Mouse (Mus musculus) embryonic fibroblast, embryonic 13.5 days (primary cell): ENCODE measurements around the gene Spout1. TPM values are rescaled to one million over a fixed set of nuclear protein-coding genes. Genes with fewer than 3 reads are reported as not detected.

ENCODE experiments used
- H3K27ac ChIP-seq: 2 replicates; pipeline ENCODE4 v1.5.1; 2012; ENCODE audit warnings: low read length, control low read depth, inconsistent platforms; ENCODE audit not compliant: insufficient read depth
- H3K4me1 ChIP-seq: 2 replicates; pipeline ENCODE4 v1.6.1; 2011; ENCODE audit warnings: low read length; ENCODE audit not compliant: control insufficient read depth, insufficient read depth
- H3K4me3 ChIP-seq: 2 replicates; pipeline ENCODE4 v1.5.1; 2011; ENCODE audit warnings: mild to moderate bottlenecking, control low read depth, low read length; ENCODE audit not compliant: insufficient read depth
- CTCF ChIP-seq: IDR thresholded peaks from 2 replicates; pipeline ENCODE4 v1.5.1; 2011; ENCODE audit warnings: mild to moderate bottlenecking, control low read depth, low read length, moderate library complexity, borderline replicate concordance; ENCODE audit not compliant: insufficient read depth
- POLR2A ChIP-seq: IDR thresholded peaks from 2 replicates; pipeline ENCODE4 v1.6.1; 2011; ENCODE audit warnings: low read depth, mild to moderate bottlenecking, control low read depth, low read length, moderate library complexity
- polyA plus RNA-seq: library from polyadenylated mRNA; stranded (reverse); fragments of >200 nt; gene quantifications from 2 replicates; pipeline ENCODE4 v1.2.4, GENCODE M21; 2011; ENCODE audit warnings: low read depth; ENCODE audit not compliant: missing spikeins, insufficient read length

Spout1 gene
- polyA plus RNA-seq, 1 experiment = 22.8 TPM

GRCm38 (mm10) chr2:30205629-30206357, 27.5 kb upstream of the Spout1 start, which contains the start of gene Kyat1:
TSS of gene Kyat1 (minus strand) at chr2:30205847.
- H3K4me3 ChIP-seq = peak within 1 kb of the TSS; percentile 68
- H3K4me1 ChIP-seq = no peaks in the 10 kb centered on the region
- TF ChIP-seq POLR2A (peak; percentile 80), CTCF (no peak)
- H3K27ac ChIP-seq = no peak within 1 kb of the TSS

DNA sequence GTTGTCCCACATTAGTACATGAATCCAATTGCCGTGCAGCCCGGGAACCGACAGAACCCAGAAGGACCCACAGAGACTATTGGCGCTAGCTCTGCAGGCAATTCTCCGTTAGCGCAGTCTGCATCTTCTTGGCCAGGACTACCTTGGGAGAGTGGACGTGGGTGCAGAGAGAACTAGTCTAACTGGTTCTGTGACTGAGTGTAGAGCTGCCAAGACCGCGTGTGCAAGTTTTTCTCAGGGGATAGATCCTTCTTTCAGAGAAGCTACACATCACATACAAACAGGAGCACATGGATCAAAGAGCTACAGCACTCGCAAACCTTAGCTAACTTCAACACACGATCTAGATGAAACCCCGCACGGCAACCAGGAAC, 27.0 kb upstream of the Spout1 start:
- TF ChIP-seq POLR2A = no peak
- TF ChIP-seq CTCF = no peak
- no peak overlapping the region for H3K27ac ChIP-seq
- H3K4me3 ChIP-seq = peak overlapping the region; percentile 68
- H3K4me1 ChIP-seq = no peaks in the 10 kb centered on the region

- TF ChIP-seq CTCF = no peak
- TF ChIP-seq POLR2A = no peak
- no peak overlapping the region for H3K27ac ChIP-seq
- H3K4me1 ChIP-seq = peaks cover 2% of the 10 kb centered on the region; the same call in 1 of the 2 replicates
- H3K4me3 ChIP-seq = no peak overlapping the region
Measured at GRCm38 (mm10) chr2:30203439-30203838, 25.2 kb upstream of the Spout1 start.

DNA sequence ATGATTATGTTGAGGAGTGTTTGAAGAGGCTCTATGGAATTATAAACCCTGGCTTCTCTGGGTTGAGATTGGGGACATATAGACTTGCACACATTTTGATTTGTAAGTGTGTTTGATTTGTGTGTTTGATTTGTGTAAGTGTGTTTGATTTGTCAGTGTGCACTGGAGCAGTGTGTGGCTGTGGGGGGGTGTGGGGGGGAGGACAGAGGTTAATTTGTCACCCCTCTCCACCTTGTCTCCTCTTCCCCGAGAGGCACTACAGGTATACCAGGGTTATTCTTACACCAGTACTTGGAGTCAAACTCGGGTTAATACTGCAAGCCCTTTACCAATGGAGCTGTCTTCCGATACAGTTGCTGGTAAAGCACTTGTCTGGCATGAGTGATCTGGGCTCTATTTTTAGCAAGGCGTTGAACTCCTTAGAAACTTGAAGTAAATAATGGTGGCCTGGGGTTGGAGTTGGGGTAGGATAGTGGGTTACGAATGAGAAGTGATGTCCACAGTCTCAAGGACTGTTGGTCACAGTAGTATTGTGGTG, 22.2 kb upstream of the Spout1 start:
- no peak for TF ChIP-seq POLR2A
- no peak for TF ChIP-seq CTCF
- H3K4me1 ChIP-seq = peaks cover 2% of the 10 kb centered on the region; the same call in 1 of the 2 replicates
- no peak overlapping the region for H3K27ac ChIP-seq
- no peak overlapping the region for H3K4me3 ChIP-seq

DNA sequence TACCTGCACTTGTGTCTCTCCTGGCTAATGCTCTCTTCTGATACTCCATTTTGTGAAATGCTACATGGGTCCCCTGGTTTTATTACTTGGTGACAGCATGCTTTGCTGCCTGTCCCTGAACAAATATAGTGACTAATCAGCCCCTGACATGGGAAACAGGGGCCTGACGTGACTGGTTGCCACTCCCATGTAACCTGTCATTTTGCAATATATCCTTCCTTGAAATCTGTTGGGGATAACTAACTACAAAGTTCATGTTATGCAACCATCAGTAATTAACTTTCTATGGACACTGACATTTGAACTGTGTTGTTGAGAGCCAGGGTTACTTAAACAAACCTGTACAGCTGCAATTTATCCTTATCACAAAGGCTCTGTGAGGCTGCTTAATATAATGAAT, 21.7 kb upstream of the Spout1 start:
- TF ChIP-seq POLR2A (no peak), CTCF (no peak)
- Histone ChIP-seq H3K27ac (no peak overlapping the region), H3K4me1 (peaks cover 2% of the 10 kb centered on the region; the same call in 1 of the 2 replicates), H3K4me3 (no peak overlapping the region)

DNA sequence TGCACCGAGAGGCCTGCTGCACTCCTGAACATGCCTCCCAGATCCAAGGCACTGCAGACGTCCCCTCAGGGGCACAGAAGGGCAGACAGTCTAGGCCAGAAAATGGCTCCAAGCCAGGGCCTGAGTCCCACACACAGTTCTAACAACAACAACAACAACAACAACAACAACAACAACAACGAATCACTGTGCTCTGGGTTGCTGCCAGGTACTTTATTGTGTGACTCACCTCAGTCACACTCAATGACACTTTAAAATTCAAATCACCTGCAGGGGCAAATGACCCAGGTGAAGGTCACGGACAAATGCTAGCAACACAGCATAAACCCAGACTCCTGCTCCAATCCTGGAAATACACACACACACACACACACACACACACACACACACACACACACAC, 19.8 kb upstream of the Spout1 start:
- Histone ChIP-seq H3K4me3 (no peak overlapping the region), H3K4me1 (peaks cover 2% of the 10 kb centered on the region; the same call in 1 of the 2 replicates), H3K27ac (no peak overlapping the region)
- TF ChIP-seq CTCF = no peak
- no peak for TF ChIP-seq POLR2A

GRCm38 (mm10) chr2:30194656-30195055, 16.4 kb upstream of the Spout1 start:
- peaks cover under 1% of the 10 kb centered on the region; the same call in 1 of the 2 replicates for H3K4me1 ChIP-seq
- no peak overlapping the region for H3K4me3 ChIP-seq
- no peak for TF ChIP-seq POLR2A
- no peak for TF ChIP-seq CTCF
- H3K27ac ChIP-seq = no peak overlapping the region

DNA sequence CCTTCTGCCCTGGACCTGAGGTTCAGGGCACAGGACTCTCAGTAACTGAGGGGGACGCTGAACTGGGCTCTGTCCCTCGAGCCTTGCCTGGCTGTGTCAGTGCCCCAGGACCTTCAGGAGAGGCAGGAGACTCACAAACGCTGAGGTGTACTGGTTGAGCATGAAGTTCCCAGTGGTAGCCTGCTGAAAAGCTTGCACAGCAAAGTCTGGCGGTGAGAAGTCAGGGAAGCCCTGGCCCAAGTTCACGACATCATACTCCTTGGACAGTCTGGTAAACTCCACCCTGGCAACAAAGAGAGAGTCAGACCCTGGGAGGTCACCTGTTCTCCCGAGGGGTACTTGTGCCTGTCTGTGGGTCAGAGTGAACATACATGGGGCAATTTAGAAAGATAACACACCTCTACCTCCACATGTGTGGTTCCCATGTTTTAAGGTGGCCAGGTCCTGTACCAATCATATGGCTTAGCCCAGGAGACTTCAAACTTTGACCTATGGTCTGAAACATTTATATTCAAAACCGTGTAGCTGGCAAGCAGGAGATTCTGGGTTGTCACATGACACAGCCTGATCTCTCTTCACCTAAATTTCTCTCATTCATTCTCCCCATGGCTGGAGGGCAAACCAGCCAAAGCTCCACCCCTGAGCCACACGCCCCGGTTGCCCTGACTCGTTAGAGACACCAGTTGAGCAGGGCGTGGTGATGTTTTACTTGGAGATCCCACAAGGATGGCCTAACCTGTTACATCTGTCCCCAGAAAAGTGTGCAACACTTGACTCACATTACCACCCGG, 13.7 kb upstream of the Spout1 start:
- Histone ChIP-seq H3K27ac (no peak overlapping the region), H3K4me3 (no peak overlapping the region), H3K4me1 (no peaks in the 10 kb centered on the region)
- TF ChIP-seq POLR2A (no peak), CTCF (no peak)

DNA sequence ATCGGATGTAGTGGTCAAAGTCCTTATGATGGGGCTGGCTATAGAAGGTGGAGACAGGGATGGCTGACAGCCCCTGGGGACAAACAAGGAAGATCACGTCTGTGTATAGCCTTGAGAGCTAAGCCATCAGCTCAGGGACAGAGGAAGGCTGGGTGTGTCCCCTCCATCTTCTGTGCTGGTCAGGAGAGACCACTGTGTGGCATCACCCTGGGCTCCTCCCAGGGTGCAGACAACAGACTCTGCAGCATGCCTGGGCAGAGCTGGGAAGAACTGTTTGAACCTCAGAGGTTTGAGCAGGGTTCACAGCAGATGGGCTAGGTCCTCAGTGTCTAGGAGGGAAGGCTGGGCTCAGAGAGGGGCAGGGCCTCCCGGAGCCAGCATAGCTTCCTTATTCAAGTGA, 7.4 kb upstream of the Spout1 start:
- Histone ChIP-seq H3K4me1 (no peaks in the 10 kb centered on the region), H3K27ac (no peak overlapping the region), H3K4me3 (no peak overlapping the region)
- TF ChIP-seq CTCF (no peak), POLR2A (no peak)
